Mouse (Mus musculus) heart, postnatal 0 days (tissue): ENCODE measurements around the gene Lrrc32. TPM values are rescaled to one million over a fixed set of nuclear protein-coding genes. Genes with fewer than 3 reads are reported as not detected.

ENCODE experiments used
- ATAC-seq: fragments of 200-750 bp; cut with Nextera tagmentation; 2 replicates; pipeline ENCODE4 v1.8.0; 2017; ENCODE audit warnings: low read depth, moderate number of reproducible peaks, moderate library complexity; ENCODE audit not compliant: insufficient read depth
- DNase-seq: peaks from one replicate; pipeline ENCODE4 v3.0.0-alpha.2; 2016; ENCODE audit warnings: low spot score
- H3K27ac ChIP-seq: fragments of 300-500 bp; sonication (generic); 2 replicates; pipeline ENCODE4 v1.5.1; 2014; ENCODE audit warnings: low read depth, mild to moderate bottlenecking
- H3K27me3 ChIP-seq: fragments of 300-500 bp; sonication (generic); 2 replicates; pipeline ENCODE4 v1.6.1; 2014; ENCODE audit warnings: low read length, mixed read lengths; ENCODE audit not compliant: control insufficient read depth, insufficient read depth
- H3K36me3 ChIP-seq: fragments of 300-500 bp; sonication (generic); replicated peaks from 2 replicates; pipeline ENCODE4 v1.6.1; 2014; ENCODE audit warnings: low read length, mixed read lengths; ENCODE audit not compliant: control insufficient read depth, insufficient read depth
- H3K4me1 ChIP-seq: fragments of 300-500 bp; sonication (generic); 2 replicates; pipeline ENCODE4 v1.6.1; 2014; ENCODE audit warnings: antibody characterized with exemption; ENCODE audit not compliant: control insufficient read depth, insufficient read depth
- H3K4me2 ChIP-seq: fragments of 300-500 bp; sonication (generic); 2 replicates; pipeline ENCODE4 v1.6.1; 2014; ENCODE audit warnings: low read depth, mild to moderate bottlenecking, low read length, moderate library complexity
- H3K4me3 ChIP-seq: fragments of 300-500 bp; sonication (generic); 2 replicates; pipeline ENCODE4 v1.5.1; 2014; ENCODE audit warnings: low read depth, low read length
- H3K9ac ChIP-seq: fragments of 300-500 bp; sonication (generic); replicated peaks from 2 replicates; pipeline ENCODE4 v1.6.1; 2014; ENCODE audit warnings: low read depth, low read length, mixed read lengths
- H3K9me3 ChIP-seq: fragments of 300-500 bp; sonication (generic); replicated peaks from 2 replicates; pipeline ENCODE4 v1.6.1; 2016; ENCODE audit warnings: low read length; ENCODE audit not compliant: control insufficient read depth
- CTCF ChIP-seq: IDR thresholded peaks from 2 replicates; pipeline ENCODE4 v1.5.1; 2016; ENCODE audit warnings: antibody characterized with exemption, control low read depth, low read depth
- EP300 ChIP-seq: IDR thresholded peaks from 2 replicates; pipeline ENCODE4 v1.6.1; 2016; ENCODE audit warnings: antibody characterized with exemption, low read depth
- WGBS: fragments of 180-500 bp; shearing (Covaris S2); extraction: QIAGEN DNeasy Blood & Tissue Kit; methylation state at CpG from one replicate; pipeline ENCODE4 v1.1.7; 2014; 5-methylcytosine and 5-hydroxymethylcytosine counted together
- polyA plus RNA-seq: library from polyadenylated mRNA; unstranded; fragments of >200 nt; fragmentation: Nextera tagmentation; extraction: Ambion mirVana; gene quantifications from 2 replicates; pipeline ENCODE4 v1.2.1, GENCODE M21; 2015
- total RNA-seq: library from RNA; depleted of rRNA; stranded (reverse); fragments of >200 nt; gene quantifications from 2 replicates; pipeline ENCODE4 v1.2.3, GENCODE M21; 2014; ENCODE audit warnings: low replicate concordance

Lrrc32 gene
- total and polyA plus RNA-seq, 2 experiments from 2014 or later = 5.7 to 10.3 TPM

GRCm38 (mm10) chr7:98477153-98477552 is 11.9 kb upstream of the Lrrc32 start:
- DNase-seq = no peak
- TF ChIP-seq CTCF (no peak), EP300 (no peak)
- H3K9me3 ChIP-seq = no peaks in the 10 kb centered on the region
- H3K27ac ChIP-seq = no peak overlapping the region
- 62% methylated on average over 4 of the region's 4 CpGs for WGBS
- no peak overlapping the region for H3K4me3 ChIP-seq
- H3K4me2 ChIP-seq = no peak overlapping the region
- H3K27me3 ChIP-seq = 0 out of 2 replicates have a peak, but pooled peaks cover 3% of the 10 kb centered on the region
- peaks cover 9% of the 10 kb centered on the region for H3K4me1 ChIP-seq
- H3K36me3 ChIP-seq = no peaks in the 10 kb centered on the region
- no peak overlapping the region for H3K9ac ChIP-seq
- 0 out of 2 replicates have a peak, but pooled peaks have one; percentile 35 for ATAC-seq

DNA sequence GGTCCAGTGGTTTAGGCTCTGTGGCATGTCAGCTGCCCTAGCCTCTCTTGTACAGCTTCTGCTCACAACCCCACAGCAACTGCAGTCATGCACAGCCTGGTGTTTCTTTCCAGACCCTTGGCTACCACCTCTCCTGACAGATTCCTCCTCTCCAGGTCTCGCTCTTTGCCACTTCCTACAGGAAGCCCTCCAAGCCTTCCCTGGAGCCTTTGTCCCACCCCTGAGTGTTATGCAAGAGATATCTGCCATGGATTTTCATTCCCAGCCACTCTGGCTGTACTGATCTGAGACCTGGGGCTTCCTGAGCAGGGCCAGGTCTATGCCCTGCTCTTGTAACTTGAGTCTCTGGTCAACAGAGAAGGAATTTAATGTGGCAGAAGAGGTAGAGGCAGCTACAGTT is 8.6 kb upstream of the Lrrc32 start:
- no peak overlapping the region for H3K4me2 ChIP-seq
- H3K27me3 ChIP-seq = 0 out of 2 replicates have a peak, but pooled peaks cover 3% of the 10 kb centered on the region
- no peak for TF ChIP-seq CTCF
- no peak for TF ChIP-seq EP300
- no peak overlapping the region for H3K9ac ChIP-seq
- H3K27ac ChIP-seq = no peak overlapping the region
- H3K9me3 ChIP-seq = no peaks in the 10 kb centered on the region
- peaks cover 19% of the 10 kb centered on the region for H3K4me1 ChIP-seq
- ATAC-seq = no peak
- DNase-seq = no peak
- H3K4me3 ChIP-seq = no peak overlapping the region
- 79% methylated on average over 1 of the region's 1 CpGs for WGBS
- no peaks in the 10 kb centered on the region for H3K36me3 ChIP-seq

DNA sequence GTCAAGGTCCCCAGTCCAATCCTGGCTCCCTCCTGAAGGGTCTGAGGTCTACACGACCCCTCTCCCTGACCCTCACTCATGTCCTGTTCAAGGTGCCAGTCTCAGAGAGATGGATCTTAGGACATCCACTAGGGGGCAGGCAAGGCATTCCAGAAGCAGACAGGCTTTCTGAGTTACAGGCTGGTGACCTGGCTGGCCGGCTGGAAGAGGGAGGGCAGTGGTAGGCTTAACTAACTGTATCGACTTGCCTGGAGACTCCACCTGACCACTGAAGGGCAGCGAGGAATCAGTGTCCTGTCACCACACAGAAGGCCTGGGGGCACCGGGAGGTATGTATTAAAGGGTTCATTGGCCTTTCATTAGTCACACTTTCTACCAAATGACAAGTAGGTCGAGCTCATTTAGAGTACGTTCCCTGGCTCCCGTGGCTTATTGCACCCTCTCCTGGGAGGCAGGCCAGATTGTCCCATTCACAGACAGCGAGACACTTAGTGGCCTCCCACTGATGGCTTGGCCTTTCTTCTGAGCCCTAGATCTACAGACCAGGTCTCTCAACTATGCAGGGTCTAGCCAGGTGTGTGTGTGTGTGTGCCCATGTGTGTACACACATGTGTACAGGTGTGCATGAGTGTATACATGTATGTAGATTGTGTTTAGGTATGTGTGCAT is 7.9 kb upstream of the Lrrc32 start:
- DNase-seq = peak; percentile 83
- peaks cover 19% of the 10 kb centered on the region for H3K4me1 ChIP-seq
- H3K36me3 ChIP-seq = no peaks in the 10 kb centered on the region
- ATAC-seq = peak; percentile 37; the same call in 1 of the 2 replicates
- no peak for TF ChIP-seq EP300
- TF ChIP-seq CTCF = peak; percentile 100
- no peak overlapping the region for H3K4me3 ChIP-seq
- peak overlapping the region; percentile 16; the same call in 1 of the 2 replicates for H3K4me2 ChIP-seq
- WGBS = 16% methylated on average over 9 of the region's 9 CpGs
- H3K27ac ChIP-seq = no peak overlapping the region
- no peak overlapping the region for H3K9ac ChIP-seq
- no peaks in the 10 kb centered on the region for H3K9me3 ChIP-seq
- H3K27me3 ChIP-seq = 0 out of 2 replicates have a peak, but pooled peaks cover 3% of the 10 kb centered on the region

DNA sequence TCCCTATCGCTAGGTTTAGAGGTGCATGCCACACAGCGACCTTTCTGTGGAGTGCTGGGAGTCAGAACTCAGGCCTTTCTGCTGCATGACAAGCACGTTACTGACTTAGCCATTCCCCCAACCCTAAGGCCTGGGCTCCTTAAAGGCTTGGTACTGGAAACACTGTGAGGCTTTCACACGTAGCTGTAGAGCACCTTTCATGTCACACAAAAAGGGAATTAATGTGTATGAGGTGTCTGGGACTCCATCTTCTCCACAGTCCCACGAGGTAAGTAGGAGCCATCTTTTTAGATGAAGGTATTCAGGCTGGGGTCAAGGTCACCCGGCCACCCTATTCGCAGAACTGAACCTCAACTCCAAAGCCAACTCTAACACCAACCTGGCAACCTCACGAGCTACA is 7.2 kb upstream of the Lrrc32 start:
- Histone ChIP-seq H3K9ac (no peak overlapping the region), H3K4me2 (no peak overlapping the region), H3K36me3 (no peaks in the 10 kb centered on the region), H3K9me3 (no peaks in the 10 kb centered on the region), H3K27me3 (0 out of 2 replicates have a peak, but pooled peaks cover 3% of the 10 kb centered on the region), H3K4me1 (peaks cover 17% of the 10 kb centered on the region), H3K4me3 (no peak overlapping the region), H3K27ac (peak overlapping the region; percentile 79; the same call in 1 of the 2 replicates)
- ATAC-seq (no peak), DNase-seq (no peak)
- TF ChIP-seq CTCF = no peak
- TF ChIP-seq EP300 = no peak
- 86% methylated on average over 8 of the region's 8 CpGs for WGBS

DNA sequence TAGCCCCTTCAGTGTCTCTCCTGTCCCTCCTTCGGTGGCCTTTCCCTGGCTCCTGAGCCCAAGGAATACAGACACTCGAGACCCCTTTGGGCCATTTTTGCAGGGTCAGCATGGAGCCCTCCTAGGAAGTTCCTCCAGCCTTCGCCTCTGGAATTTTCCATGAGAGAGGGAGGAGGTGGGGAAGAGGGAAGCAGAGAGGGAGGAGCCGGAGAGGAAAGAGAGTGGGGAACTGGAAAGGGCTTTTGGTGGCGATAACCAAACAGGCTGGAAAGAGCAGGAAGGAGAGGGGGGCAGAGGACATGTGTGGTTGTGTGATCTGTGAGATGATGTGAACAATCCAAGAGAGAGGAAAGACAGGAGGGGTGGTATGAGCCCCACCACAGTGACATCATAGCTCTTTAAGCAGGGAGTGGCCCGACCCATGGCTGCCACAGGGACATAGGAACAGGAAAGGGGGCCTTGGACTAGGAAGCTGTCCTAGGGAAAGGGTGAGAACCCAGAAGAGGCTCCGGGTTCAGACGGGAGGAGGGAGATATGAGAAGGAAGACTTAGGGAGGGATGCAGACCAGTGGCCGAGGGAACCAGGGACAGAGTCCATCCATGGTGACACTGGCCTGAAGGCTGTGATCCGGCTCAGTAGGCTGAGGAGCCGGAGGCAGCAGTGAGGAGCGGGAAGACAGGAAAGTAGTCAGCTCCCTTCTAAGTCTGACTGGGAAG is 6.4 kb upstream of the Lrrc32 start:
- Histone ChIP-seq H3K4me1 (peaks cover 10% of the 10 kb centered on the region; the same call in 1 of the 2 replicates), H3K36me3 (no peaks in the 10 kb centered on the region), H3K27ac (peak overlapping the region; percentile 79), H3K27me3 (0 out of 2 replicates have a peak, but pooled peaks cover 3% of the 10 kb centered on the region), H3K9ac (peak overlapping the region; percentile 40), H3K4me2 (peak overlapping the region; percentile 25; the same call in 1 of the 2 replicates), H3K9me3 (no peaks in the 10 kb centered on the region), H3K4me3 (no peak overlapping the region)
- WGBS = 47% methylated on average over 12 of the region's 12 CpGs
- TF ChIP-seq CTCF (no peak), EP300 (no peak)
- peak; percentile 33 for ATAC-seq
- DNase-seq = peak; percentile 65
